Mouse (Mus musculus): Measurements from ENCODE around the gene Tmem238.

DNA sequence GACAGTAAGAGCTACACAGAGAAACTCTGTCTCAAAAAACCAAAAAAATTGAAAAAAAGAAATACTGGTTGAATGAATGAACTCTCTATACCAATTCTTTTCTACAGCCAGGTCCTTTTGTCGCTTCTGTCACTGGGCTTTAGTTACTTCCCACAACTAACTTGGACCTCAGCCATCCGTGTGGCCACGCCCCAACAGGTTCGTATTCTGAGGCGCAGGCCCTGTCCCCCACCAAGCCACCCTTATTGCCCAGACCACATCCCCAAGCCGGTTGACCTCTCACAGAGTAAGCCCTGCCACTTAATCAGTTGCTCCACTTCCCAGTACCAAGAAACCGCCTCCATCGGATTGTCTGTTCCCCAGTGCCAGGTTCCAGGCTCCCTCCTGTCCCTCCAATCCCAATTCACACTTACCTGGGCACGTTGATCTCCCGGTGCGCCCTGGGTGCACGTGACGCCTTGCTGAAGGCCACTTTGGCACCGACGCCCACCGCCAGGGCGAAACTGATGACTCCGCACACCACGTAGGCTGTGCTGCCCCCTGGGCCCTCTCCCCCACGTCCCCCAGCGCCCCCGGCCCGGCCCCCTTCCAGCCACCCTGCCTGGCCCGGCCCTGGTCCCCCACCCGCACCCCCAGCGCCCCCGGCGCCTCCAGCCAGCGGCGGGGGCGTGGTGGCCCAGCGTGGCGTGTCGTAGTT is 46.3 kb upstream of the Tmem238 start:
- TF ChIP-seq CTCF (IDR thresholded peaks at IDR 0.05; ENCODE audit: extremely low read depth, insufficient read depth, low read length) = no peak
- no peak for TF ChIP-seq POLR2A (IDR thresholded peaks at IDR 0.05; ENCODE audit: extremely low read depth, insufficient read depth, low read length)
